Comparison of ENCODE assay signal across 18 mouse cellular contexts in the genomic region with DNA sequence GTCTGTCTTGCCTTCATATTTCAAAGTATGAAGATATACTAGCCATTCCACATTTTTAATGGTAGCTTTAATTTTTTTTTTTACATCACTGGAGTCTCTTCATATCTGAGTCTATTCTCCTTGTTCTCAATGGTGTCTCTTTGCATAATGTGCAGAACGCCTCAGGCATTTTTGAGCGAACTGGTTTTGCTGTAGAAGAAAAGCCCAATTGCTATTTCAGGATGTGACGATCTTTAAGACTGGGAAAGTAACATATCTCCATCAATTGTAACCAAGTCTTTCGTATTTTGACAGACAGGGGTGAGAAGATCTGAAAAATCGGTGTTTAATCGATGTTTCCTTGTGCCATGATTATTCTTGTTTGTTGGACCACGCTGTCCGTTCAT.
DNase-seq lines count a peak whose midpoint lies in the region; ATAC-seq and TF ChIP-seq lines count a peak whose summit lies in the region.
"Had no signal": no experiment of that assay in that cellular context is flagged by ENCODE, and none has a peak within 500 bp of the region (broad histone marks: within the 10 kb centered on the region; RNA-seq: fewer than 3 reads in every experiment).

No protein-coding gene starts in this region.

- ATAC-seq in hindbrain, embryonic 14.5 days (ENCODE audit: low FRiP score) = no peak
- ATAC-seq in hindbrain, embryonic 11.5 days (ENCODE audit: low FRiP score) = no peak; the same call in 1 of the 2 replicates
- no peak for ATAC-seq in lung, postnatal 0 days
- no peak for ATAC-seq in midbrain, embryonic 14.5 days (ENCODE audit: low FRiP score, low TSS enrichment)
- ATAC-seq in midbrain, embryonic 13.5 days = no peak
- no peak for ATAC-seq in CD4-positive, CD25-positive, alpha-beta regulatory T cell, adult 4 months

- no peak for TF ChIP-seq CTCF in lung, postnatal 0 days (IDR thresholded peaks at IDR 0.05)

- no peaks in the 10 kb centered on the region for H3K27me3 ChIP-seq in hindbrain, embryonic 14.5 days (ENCODE audit: control insufficient read depth, insufficient read depth, low read length)
- no peaks in the 10 kb centered on the region for H3K27me3 ChIP-seq in hindbrain, embryonic 11.5 days (ENCODE audit: control insufficient read depth, insufficient read depth, low read length)
- H3K27me3 ChIP-seq in lung, postnatal 0 days (replicated peaks; ENCODE audit: insufficient read depth, low read length) = no peaks in the 10 kb centered on the region
- no peaks in the 10 kb centered on the region for H3K27me3 ChIP-seq in midbrain, embryonic 14.5 days (ENCODE audit: control insufficient read depth, insufficient read depth, low read length)
- H3K27me3 ChIP-seq in midbrain, embryonic 13.5 days = peaks cover 13% of the 10 kb centered on the region
- H3K27me3 ChIP-seq: CH12.LX; embryonic facial prominence, embryonic 12.5 days had no signal

- no peak overlapping the region for H3K4me2 ChIP-seq in hindbrain, embryonic 14.5 days (replicated peaks)
- H3K4me2 ChIP-seq in hindbrain, embryonic 11.5 days (replicated peaks; ENCODE audit: low read depth, low read length) = no peak overlapping the region
- H3K4me2 ChIP-seq in lung, postnatal 0 days (replicated peaks; ENCODE audit: low read depth, low read length) = 0 out of 2 replicates have a peak overlapping the region, but pooled peaks have one; percentile 9
- H3K4me2 ChIP-seq in midbrain, embryonic 14.5 days (ENCODE audit: low read length) = peak overlapping the region; percentile 30; the same call in 1 of the 2 replicates
- no peak overlapping the region for H3K4me2 ChIP-seq in midbrain, embryonic 13.5 days (replicated peaks)
- H3K4me2 ChIP-seq: forebrain, embryonic 15.5 days had no signal

- H3K9ac ChIP-seq in hindbrain, embryonic 14.5 days = no peak overlapping the region
- no peak overlapping the region for H3K9ac ChIP-seq in hindbrain, embryonic 11.5 days (ENCODE audit: low read depth, low read length)
- H3K9ac ChIP-seq in lung, postnatal 0 days (replicated peaks; ENCODE audit: low read depth) = no peak overlapping the region
- no peak overlapping the region for H3K9ac ChIP-seq in midbrain, embryonic 14.5 days (replicated peaks; ENCODE audit: low read length)
- no peak overlapping the region for H3K9ac ChIP-seq in midbrain, embryonic 13.5 days (replicated peaks)
- H3K9ac ChIP-seq: embryonic facial prominence, embryonic 12.5 days; forebrain, embryonic 13.5 days; forebrain, embryonic 15.5 days had no signal

- WGBS in hindbrain, embryonic 14.5 days = 72% methylated on average over 8 of the region's 8 CpGs
- WGBS in hindbrain, embryonic 11.5 days = 84% methylated on average over 8 of the region's 8 CpGs
- 95% methylated on average over 8 of the region's 8 CpGs for WGBS in lung, postnatal 0 days
- 74% methylated on average over 8 of the region's 8 CpGs for WGBS in midbrain, embryonic 14.5 days
- WGBS in midbrain, embryonic 13.5 days = 82% methylated on average over 8 of the region's 8 CpGs

- H3K4me1 ChIP-seq in hindbrain, embryonic 14.5 days (replicated peaks; ENCODE audit: control insufficient read depth, insufficient read depth, low read length) = peaks cover 4% of the 10 kb centered on the region; the same call in 1 of the 2 replicates
- no peaks in the 10 kb centered on the region; the same call in 1 of the 2 replicates for H3K4me1 ChIP-seq in hindbrain, embryonic 11.5 days (replicated peaks; ENCODE audit: control insufficient read depth, insufficient read depth, low read length)
- no peaks in the 10 kb centered on the region for H3K4me1 ChIP-seq in lung, postnatal 0 days (ENCODE audit: insufficient read depth, low read depth, low read length)
- peaks cover 12% of the 10 kb centered on the region for H3K4me1 ChIP-seq in midbrain, embryonic 14.5 days (ENCODE audit: control insufficient read depth, insufficient read depth, low read length)
- H3K4me1 ChIP-seq in midbrain, embryonic 13.5 days (replicated peaks) = peaks cover 28% of the 10 kb centered on the region
- H3K4me1 ChIP-seq: embryonic facial prominence, embryonic 12.5 days had no signal

- H3K27ac ChIP-seq in hindbrain, embryonic 14.5 days = no peak overlapping the region
- no peak overlapping the region for H3K27ac ChIP-seq in hindbrain, embryonic 11.5 days (ENCODE audit: low read depth, low read length)
- no peak overlapping the region for H3K27ac ChIP-seq in lung, postnatal 0 days (ENCODE audit: low read length)
- no peak overlapping the region for H3K27ac ChIP-seq in midbrain, embryonic 14.5 days (replicated peaks; ENCODE audit: low read depth, low read length)
- no peak overlapping the region for H3K27ac ChIP-seq in midbrain, embryonic 13.5 days
- H3K27ac ChIP-seq: embryonic facial prominence, embryonic 12.5 days; forebrain, embryonic 13.5 days; forebrain, embryonic 15.5 days had no signal

- H3K4me3 ChIP-seq in hindbrain, embryonic 14.5 days (replicated peaks; ENCODE audit: low read length) = no peak overlapping the region
- no peak overlapping the region for H3K4me3 ChIP-seq in hindbrain, embryonic 11.5 days (ENCODE audit: low read depth, low read length)
- no peak overlapping the region for H3K4me3 ChIP-seq in lung, postnatal 0 days (ENCODE audit: low read depth, low read length)
- H3K4me3 ChIP-seq in midbrain, embryonic 14.5 days (replicated peaks; ENCODE audit: low read depth, low read length) = no peak overlapping the region
- no peak overlapping the region for H3K4me3 ChIP-seq in midbrain, embryonic 13.5 days (replicated peaks)
- H3K4me3 ChIP-seq: embryonic facial prominence, embryonic 10.5 days; embryonic facial prominence, embryonic 12.5 days; forebrain, embryonic 13.5 days; forebrain, embryonic 15.5 days had no signal

- H3K36me3 ChIP-seq in hindbrain, embryonic 14.5 days (replicated peaks; ENCODE audit: control insufficient read depth, insufficient read depth) = no peaks in the 10 kb centered on the region
- no peaks in the 10 kb centered on the region for H3K36me3 ChIP-seq in hindbrain, embryonic 11.5 days (ENCODE audit: control insufficient read depth, insufficient read depth, low read length)
- no peaks in the 10 kb centered on the region for H3K36me3 ChIP-seq in lung, postnatal 0 days (ENCODE audit: insufficient read depth, low read length)
- H3K36me3 ChIP-seq in midbrain, embryonic 14.5 days (ENCODE audit: control insufficient read depth, insufficient read depth, low read length) = no peaks in the 10 kb centered on the region
- H3K36me3 ChIP-seq in midbrain, embryonic 13.5 days = no peaks in the 10 kb centered on the region
- H3K36me3 ChIP-seq: embryonic facial prominence, embryonic 10.5 days; embryonic facial prominence, embryonic 12.5 days; forebrain, embryonic 15.5 days; G1E had no signal

- TF ChIP-seq EP300 in lung, postnatal 0 days (IDR thresholded peaks at IDR 0.05) = no peak

- no peaks in the 10 kb centered on the region for H3K9me3 ChIP-seq in hindbrain, embryonic 14.5 days (ENCODE audit: control insufficient read depth, low read length)
- H3K9me3 ChIP-seq in hindbrain, embryonic 11.5 days (ENCODE audit: control insufficient read depth, low read length) = no peaks in the 10 kb centered on the region
- H3K9me3 ChIP-seq in lung, postnatal 0 days (ENCODE audit: low read length) = no peaks in the 10 kb centered on the region
- H3K9me3 ChIP-seq in midbrain, embryonic 14.5 days (ENCODE audit: control insufficient read depth, low read length) = no peaks in the 10 kb centered on the region
- no peaks in the 10 kb centered on the region for H3K9me3 ChIP-seq in midbrain, embryonic 13.5 days
- H3K9me3 ChIP-seq: embryonic facial prominence, embryonic 10.5 days; embryonic facial prominence, embryonic 12.5 days; forebrain, embryonic 13.5 days; forebrain, embryonic 15.5 days had no signal

- peak; percentile 23 for DNase-seq in hindbrain, embryonic 14.5 days (ENCODE audit: low spot score)
- no peak for DNase-seq in hindbrain, embryonic 11.5 days (ENCODE audit: low spot score)
- DNase-seq in lung, postnatal 0 days (ENCODE audit: low spot score) = no peak
- DNase-seq in lung, postnatal 36 days = no peak
- DNase-seq in midbrain, embryonic 14.5 days = peak; percentile 50
- DNase-seq: adrenal gland, adult 8-10 months; adrenal gland, postnatal 14 days; adrenal gland, postnatal 36 days; cerebellum, adult 11-12 months; cerebellum, adult 2 months had no signal

Comparison
In these comparisons a context has a peak if more than half of its experiments do, and no peak if none do; other contexts are left out.
1. DNase-seq: peak in hindbrain, embryonic 14.5 days (single experiment) and midbrain, embryonic 14.5 days (single experiment); none in hindbrain, embryonic 11.5 days (single experiment), lung, postnatal 0 days (single experiment) and lung, postnatal 36 days (single experiment).
2. H3K4me2 ChIP-seq: peak in lung, postnatal 0 days (single experiment) and midbrain, embryonic 14.5 days (single experiment); none in hindbrain, embryonic 14.5 days (single experiment), hindbrain, embryonic 11.5 days (single experiment) and midbrain, embryonic 13.5 days (single experiment).